Mouse (Mus musculus) urinary bladder, postnatal 4 days (tissue): Measurements from ENCODE around the gene Pak7.
"Not testable (repeated sequence)": the region's sequence is repeated elsewhere in the genome, so short reads cannot be mapped to it uniquely, and the experiment has no call there.

Experiments
- DNase-seq, 2 experiments: peaks; one replicate each; pipeline ENCODE4 v3.0.0; 2021 to 2022; ENCODE audit warnings: low spot score in 2 of 2

Gene Pak7

GRCm38 (mm10) chr2:136387181-136388131 is at the start of gene Pak7:
Gene Pak7 (minus strand): TSS chr2:136387967.
- peak in 1 of 2 experiments; percentile 20 for DNase-seq

GRCm38 (mm10) chr2:136425561-136425960 is 37.8 kb upstream of the Pak7 start:
- no peak for DNase-seq

GRCm38 (mm10) chr2:136419543-136419942 is 31.8 kb upstream of the Pak7 start:
- DNase-seq: no peak

DNA sequence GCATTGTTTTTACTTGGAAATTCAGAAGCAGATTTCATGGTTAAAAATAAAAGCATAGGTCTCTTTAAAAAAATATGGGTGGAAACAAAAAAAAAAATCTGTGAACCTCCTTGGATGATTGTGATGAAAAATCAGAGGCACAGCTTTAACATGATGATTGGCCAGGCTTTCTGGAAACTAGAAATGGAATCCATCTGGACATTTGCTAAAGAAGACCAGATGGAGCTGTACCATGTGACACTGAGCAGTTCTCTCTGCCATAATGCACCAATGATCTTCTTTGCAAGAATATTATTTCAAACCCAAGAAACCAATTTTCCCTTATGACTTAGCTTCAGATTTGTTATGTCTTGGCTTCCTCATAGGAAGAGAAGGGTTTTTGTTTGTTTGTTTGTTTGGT is 28.6 kb upstream of the Pak7 start:
- no peak for DNase-seq

- no peak for DNase-seq
Measured at GRCm38 (mm10) chr2:136402587-136402986, 14.8 kb upstream of the Pak7 start.

GRCm38 (mm10) chr2:136375318-136375717 is 12.4 kb downstream of the Pak7 start:
- no peak for DNase-seq

DNA sequence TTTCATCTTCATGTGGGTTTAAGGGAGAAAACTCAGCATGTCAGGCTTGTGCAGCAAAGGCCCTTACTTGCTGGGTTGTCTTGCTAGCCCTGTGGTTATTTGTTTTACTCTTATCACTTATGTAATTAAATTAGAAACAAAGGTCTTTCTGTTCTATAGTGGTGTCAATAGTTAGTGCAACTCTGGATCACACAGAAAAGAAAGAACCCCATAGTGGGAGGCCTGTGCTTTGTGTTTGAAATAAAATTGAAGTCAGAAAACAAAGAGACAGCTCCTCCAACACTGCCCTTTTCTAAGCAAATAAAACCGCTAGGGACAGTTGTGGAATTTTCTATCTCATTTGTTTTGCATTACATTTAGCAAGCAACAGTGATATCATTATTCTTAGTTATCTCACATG is 15.4 kb downstream of the Pak7 start:
- no peak for DNase-seq

DNA sequence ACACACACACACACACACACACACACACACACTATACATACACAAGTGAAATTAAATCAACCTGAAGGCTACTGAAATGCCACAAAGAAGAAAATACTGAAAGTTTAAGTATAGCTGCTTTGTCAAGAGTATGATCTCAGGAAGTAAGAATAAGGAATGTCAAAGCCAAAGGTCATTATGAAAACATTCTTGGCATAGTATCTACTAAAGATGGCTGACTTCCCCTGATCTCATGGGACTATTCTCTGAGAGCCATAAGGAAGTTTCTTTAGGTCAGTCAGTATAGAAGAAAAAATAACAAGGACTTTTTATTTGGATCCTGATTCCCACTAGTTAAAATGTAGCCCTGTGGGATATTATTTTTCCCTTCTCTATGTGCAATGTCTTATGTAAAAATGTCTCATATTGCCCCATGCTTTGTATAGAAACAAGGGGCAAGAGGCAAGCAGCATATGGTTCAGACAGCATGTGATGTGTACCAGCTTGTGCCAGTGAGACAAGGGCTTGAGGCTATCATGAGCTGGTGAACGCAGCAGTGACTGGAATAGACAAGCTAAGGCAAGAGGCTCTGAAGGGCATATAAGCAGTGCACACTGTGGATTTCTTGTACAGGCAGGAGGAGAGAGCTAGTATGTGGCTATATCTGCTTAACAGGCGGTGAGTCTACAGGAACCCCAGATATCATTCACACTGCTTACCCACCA is 36.2 kb downstream of the Pak7 start:
- no peak for DNase-seq

- DNase-seq: no peak
Measured at GRCm38 (mm10) chr2:136350459-136350858, 37.3 kb downstream of the Pak7 start.

GRCm38 (mm10) chr2:136349671-136350275 is 38.0 kb downstream of the Pak7 start:
- no peak for DNase-seq

- not testable (repeated sequence) for DNase-seq
Measured at GRCm38 (mm10) chr2:136344240-136344780, 43.5 kb downstream of the Pak7 start.

- DNase-seq: no peak
Measured at GRCm38 (mm10) chr2:136329974-136330373, 57.8 kb downstream of the Pak7 start.

GRCm38 (mm10) chr2:136325646-136326045 is 62.1 kb downstream of the Pak7 start:
- no peak for DNase-seq

DNA sequence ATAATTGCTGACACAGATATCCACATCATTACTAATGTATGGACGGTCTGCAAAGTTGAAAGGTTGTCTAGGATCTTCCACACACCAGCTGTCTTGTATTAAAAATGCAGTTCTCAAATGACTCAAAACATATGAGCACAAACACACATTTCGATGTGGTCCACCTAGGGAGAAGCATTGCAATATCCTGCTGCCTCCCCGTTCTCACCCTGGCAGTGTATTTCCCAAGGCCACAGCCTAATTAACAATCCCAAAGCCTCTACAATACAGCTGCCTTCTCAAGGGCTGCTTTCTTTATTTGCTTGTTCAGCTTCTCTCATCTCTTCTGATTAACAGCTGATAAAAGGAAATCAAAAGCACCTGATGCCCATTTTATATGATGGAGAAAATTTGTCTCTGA is 78.5 kb downstream of the Pak7 start:
- no peak for DNase-seq

DNA sequence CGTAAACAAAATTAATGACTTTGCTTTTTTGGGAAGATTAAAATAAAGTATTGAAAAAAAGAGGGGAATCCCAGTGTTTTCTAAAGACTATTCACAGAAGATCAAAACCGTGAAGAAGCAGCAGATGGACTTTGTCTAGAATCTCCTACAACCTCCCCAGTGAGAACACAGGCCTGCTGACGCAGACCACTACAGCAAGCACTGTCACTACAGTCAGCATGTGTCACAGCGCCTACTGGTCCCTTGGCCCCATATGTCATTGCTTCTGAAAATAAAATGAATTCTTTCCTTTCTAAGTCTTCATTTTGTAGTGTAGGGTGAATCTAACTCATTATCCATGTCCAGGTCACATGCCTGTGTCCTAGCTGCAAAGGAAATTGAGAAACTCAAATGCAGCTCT is 79.0 kb downstream of the Pak7 start:
- no peak for DNase-seq

GRCm38 (mm10) chr2:136302201-136302600 is 85.6 kb downstream of the Pak7 start:
- DNase-seq: no peak

DNA sequence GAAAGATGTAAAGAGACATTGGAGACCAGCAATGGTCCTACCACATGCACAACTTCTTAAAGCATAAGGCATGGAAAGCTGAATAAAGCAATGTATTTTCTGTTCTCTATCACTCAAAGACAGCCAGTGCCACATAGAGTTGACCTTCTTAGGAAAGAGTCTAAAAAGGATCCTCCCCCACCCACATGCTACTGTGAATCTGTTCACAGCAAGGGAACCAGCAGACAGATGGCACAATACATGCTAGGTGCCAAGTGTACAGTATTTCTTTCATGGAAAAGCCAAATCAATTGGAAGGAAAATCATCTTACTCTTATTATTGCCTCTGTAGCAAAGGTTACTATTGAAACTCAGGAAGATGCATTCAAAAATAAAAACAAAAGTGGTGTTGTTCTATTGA is 86.4 kb downstream of the Pak7 start:
- DNase-seq: no peak

DNA sequence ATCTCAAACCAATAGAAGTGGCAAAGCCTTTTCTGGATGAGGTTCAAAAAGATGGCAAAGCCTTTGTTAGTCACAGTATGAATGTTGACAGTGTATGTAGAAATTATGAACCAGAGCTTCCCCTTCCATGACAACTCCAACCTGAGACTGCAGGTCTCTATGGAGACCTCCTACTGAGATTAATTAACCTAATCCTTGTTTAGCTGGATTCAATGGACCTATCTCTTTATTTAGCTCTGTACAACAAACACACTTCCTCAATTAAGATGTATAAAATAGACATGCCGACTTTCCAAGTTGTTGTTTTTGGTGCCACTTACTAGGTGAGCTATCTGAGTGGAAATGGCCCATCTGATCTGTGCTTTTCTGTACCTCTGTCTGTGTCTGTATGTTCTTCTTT is 90.4 kb downstream of the Pak7 start:
- DNase-seq: no peak

GRCm38 (mm10) chr2:136282043-136282442 is 105.7 kb downstream of the Pak7 start:
- DNase-seq: no peak

- not testable (repeated sequence) for DNase-seq
Measured at GRCm38 (mm10) chr2:136241960-136242359, 145.8 kb downstream of the Pak7 start.

DNA sequence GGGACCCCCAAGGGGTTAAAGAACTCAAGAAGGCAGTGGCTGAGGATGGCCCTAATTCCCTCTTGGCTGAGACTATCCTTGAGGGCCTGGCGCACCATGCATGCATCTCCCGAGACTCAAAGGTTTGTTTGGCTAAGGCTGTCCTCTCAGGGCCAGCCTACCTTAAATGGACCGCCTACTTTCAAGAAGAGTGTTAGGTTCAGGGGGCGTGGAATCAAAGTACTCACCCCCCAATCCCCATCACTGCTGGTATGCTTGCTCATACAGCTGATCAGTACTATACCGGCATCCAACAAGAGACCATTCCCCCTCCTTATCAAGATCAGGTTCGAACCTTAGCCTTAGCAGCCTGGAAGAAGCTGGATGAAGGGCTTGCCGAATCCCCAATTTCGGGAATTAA is 156.5 kb downstream of the Pak7 start:
- no peak for DNase-seq

DNA sequence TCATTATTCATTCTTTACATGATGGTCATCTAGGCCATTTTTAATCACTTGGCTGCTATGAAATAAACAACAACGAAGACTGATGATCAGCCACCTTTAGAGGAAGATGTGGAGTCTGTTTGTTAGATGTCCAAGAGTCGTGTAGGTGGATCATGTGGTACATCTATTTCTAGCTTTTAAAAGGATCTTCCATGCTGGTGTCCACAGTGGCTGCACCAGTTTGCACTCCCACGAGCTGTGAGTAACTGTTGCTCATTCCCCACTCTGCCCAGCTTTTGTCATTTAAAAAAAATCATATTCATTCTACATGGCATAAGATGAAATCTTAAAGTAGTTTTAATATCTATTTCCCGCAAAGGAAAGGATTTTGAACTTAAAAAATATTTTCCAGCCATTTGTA is 183.7 kb downstream of the Pak7 start:
- DNase-seq: no peak
